Mouse (Mus musculus) CD4-positive, CD25-positive, alpha-beta regulatory T cell, adult 4 months (primary cell): Measurements from ENCODE around the gene Cxcl17. TPM values are rescaled to one million over a fixed set of nuclear protein-coding genes. Genes with fewer than 3 reads are reported as not detected.
"Not testable (repeated sequence)": the region's sequence is repeated elsewhere in the genome, so short reads cannot be mapped to it uniquely, and the experiment has no call there.

ENCODE experiments used
- ATAC-seq: one replicate; pipeline ENCODE4 v1.8.0; 2017
- polyA plus RNA-seq, 2 experiments: library from polyadenylated mRNA; unstranded; fragments of 100-300 nt; shearing (Covaris generic); gene quantifications; one replicate each; pipeline ENCODE4 v1.2.1; 2017

Gene Cxcl17
- polyA plus RNA-seq = not detected

DNA sequence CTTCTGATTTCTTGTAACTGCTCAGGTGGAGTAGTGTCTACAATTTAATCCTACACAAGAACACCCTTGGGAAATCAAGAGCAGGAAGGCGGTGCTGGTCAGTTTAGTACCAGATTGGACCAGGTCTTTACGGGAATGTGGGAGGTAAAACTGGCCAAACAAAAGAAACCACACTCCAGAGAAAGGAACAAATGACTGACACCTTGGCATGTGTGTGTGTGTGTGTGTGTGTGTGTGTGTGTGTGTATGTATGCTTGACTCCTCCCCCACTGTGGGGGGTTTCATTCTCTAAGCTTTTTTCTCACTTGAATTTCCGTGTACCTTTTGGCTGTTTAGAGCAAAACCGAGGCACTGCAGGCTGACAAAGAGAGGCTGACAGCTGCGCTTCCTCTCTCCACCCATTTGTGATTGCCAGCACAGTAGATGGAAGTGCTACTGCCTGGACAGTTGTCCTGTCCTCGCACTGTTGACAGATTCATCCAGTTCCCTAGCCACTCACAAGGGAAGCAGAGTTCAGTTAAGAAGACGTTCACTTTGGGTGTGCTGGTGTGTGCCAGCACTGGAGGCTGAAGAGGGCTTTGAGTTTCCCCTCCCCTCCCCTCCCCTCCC lies at the start of gene Cxcl17:
Cxcl17 (minus strand) TSS at position 54 of the 609 bp plus-strand sequence.
- ATAC-seq = no peak

DNA sequence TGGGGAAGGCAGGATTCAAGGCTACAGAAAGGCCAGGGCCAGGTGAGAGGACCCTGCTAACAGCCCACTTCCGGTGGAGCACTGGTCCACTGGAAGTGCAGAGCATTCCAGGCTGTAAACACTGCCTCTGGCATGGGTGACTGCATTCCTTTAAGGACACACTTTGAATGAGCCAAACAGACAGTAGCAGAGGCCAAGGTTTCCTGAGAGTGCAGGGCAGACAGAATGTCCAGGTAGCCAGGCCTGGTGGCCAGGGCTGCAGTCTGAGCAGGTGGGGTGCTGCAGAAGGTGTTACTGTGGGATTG lies 49.3 kb upstream of the Cxcl17 start:
- not testable (repeated sequence) for ATAC-seq

DNA sequence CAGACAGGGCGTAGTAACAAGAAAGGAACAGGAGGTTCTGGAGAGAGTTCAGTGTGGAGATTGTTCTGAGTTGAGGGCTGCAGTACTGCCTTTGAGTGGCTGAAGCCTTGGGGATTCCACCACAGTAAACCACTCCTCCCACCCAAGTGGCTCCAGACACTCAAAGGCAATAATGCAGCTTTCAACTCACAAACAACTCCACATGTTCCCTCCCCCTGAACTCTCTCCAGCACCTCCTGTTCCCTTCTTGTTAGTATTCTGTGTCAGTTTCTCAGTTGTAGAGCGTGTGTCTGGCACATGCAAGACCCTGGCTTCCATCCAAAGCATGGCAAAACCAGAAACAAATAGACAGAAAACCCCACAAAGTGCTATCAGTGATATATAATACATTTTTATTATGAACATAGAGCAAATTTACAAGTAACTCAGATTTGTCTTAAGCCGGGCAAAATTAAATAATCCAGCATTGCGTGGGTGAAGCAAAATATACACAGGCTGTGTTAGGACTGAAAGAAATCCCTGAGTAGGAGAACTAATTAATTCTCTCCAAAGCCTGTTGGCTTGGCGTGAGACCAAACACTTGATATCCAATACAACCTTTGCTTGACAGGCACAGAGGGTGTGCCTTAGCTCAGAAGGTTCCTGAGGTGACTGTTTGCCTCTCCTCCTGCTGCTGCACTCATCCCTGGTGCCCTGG lies 48.8 kb upstream of the Cxcl17 start:
- not testable (repeated sequence) for ATAC-seq

DNA sequence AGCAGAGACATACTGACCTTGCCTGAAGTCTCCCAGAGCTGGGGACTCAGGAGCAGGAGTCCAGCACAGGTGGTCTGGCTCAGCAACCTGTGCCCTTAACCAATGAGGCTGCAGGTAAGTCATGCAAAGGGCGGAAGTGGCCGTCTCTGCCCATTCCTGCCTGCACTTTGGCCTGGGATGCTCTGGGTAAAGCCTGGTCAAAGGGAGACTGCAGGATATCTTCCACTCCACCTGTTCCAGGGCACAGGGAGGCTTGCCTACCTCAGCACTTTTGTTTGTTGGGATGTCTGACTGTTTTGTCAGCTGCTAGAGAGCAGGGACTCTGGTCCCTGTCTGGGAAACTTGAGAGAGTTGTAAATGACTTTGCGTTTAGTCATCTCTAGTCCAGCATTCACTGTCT lies 39.4 kb upstream of the Cxcl17 start:
- ATAC-seq = no peak

- ATAC-seq = no peak
Observed at GRCm38 (mm10) chr7:25449913-25450890, 37.5 kb upstream of the Cxcl17 start.

DNA sequence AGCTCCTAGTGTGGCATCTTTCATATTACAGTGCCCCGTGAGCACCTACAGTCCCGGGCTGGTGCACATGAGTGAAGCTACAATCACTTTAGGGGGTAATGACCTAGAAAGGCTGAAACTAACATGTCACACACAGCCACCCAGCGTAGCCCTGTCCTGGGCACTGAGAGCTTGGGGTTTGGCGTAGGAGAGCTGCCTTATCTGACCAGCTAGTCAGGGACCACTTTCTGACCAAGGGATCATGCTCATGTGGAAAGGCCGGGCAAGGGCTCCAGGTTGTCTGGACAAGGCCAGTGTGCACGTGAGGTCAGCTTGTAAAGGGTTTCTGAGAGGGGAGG lies 28.1 kb upstream of the Cxcl17 start:
- ATAC-seq = no peak

- no peak for ATAC-seq
Observed at GRCm38 (mm10) chr7:25439978-25440815, 27.5 kb upstream of the Cxcl17 start.

DNA sequence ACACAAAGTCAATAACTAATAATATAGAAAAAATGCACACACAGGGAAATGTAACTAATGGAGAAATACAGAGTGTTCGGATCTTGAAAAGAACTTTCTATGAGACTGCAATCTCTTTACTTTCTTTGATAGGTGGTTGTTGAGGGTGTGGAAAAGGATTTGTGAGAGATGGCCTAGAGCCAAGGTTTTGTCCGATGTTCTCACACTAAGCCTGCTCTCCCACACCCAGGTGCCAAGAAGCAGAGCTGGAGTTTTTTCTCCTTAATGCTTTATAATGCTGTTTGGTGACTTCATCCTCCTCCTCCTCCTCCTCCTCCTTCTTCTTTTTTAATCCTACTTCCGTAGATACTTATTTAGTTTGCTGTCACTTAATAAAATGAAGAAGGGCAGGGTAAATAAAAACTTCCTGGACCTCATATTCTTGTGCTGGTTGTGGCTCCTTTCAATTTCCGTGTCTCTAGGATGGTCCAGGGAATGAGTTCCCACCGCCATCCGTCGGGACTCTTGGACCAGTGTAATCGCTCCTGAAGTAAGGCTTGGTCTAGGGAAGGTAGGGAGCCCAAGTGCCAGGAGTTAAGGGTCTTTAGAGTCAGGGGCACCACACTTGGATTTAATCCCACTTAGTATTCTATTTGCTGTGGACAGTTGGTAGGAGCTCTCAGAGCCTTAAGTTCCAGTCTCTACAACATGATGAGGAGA lies 26.6 kb upstream of the Cxcl17 start:
- ATAC-seq = no peak

- ATAC-seq = no peak
Observed at GRCm38 (mm10) chr7:25436704-25437103, 24.0 kb upstream of the Cxcl17 start.

GRCm38 (mm10) chr7:25436226-25436625 lies 23.5 kb upstream of the Cxcl17 start:
- ATAC-seq = no peak

GRCm38 (mm10) chr7:25435546-25435851 lies 22.8 kb upstream of the Cxcl17 start:
- ATAC-seq = no peak

DNA sequence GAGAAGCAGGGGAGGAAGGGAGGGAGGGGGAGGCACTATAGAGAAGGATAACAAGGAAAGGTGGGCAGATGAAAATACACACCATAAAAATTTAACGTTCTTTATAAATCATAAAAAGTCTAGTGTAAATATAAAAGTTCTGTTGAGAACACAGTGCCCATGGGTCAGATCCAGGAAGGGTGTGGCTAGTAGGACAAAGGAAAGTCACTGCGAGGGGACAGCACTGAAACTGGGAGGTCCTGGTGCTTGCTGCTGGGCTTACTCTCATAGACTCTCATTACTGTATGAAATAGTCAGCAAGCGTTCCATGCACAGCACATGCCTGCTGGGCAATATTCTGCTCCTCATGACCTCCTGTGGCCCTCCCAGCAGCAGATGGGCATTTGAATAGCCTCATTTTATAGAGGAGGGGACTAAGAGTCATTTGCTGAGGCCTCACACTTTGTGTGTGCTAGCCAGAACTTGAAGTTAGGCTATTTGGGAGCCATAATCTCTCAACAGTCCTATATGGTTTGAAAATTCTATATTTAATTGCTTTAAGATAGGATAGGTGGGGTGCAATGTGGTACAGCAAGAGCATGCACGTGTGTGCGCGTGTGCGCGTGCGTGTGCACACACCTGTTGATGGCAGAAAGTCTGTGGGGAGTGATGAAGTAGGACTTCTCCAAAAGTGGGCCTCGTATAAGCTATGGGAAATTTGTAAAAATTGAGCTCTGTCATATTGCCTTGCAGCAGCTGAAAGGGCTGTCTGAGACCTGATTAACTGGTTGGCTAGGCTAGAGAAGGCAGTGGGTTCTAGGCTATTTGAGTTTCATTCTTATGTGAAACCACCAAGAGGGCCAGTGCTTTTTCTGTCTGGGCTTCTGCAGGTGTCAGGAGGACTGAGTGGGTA lies 22.2 kb upstream of the Cxcl17 start:
- ATAC-seq = no peak

DNA sequence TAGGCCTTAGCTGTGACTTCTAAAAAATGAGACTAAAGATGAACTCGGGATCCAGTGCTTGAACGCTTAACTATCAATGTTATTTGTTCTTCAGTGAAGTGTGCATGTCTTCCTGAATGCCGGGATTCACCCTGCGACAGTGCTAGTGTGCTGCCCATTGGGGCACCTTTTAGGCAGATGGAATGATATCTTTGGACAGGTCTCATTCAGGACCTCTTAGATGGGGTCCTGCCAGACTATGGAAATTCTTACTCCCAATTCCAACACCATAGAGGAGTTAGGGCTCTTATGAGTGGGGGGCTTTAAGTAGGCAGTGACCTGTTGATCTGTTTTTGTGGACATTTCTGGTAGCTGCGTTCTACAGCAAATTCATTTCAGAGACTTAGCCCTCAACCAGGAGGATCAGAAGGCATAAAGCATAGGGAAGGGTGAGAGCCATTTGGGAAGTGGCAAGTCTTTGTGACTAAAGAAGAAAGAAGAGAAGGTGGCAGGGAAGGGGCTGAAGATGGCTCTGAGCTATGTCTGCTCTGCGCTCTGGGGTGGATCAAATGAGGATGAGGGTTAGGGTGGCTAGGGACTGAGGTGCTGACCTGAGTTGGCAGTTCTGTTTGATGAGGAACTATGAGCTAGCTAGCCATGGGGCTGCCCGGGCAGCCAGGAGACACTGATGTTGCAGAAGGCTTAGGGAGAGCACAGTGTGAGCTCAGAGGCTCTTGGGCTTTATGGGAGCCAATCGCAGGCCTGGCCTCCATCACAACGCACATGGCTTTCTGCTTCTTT lies 21.3 kb upstream of the Cxcl17 start:
- ATAC-seq = no peak

- ATAC-seq = no peak
Observed at GRCm38 (mm10) chr7:25433007-25433541, 20.4 kb upstream of the Cxcl17 start.

DNA sequence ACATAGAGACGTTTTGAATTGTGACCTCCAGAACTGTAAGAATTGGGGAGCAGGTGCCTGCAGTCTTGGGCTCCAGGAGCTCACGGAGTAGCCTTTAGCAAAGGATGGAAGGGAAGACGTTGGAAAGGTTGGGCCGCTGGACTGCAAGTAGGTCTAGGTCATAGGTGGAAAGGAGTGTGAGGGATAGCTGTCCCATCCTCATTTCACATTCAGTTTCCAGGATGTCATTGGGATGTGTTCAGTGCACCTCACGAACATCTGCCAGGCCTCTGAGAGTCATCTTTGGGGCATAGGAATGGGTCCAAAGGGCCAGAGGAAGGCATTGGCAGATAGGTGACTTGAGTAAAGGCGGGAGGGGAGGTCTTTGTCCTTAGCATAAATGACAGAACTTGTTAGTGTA lies 19.7 kb upstream of the Cxcl17 start:
- ATAC-seq = no peak

- ATAC-seq = no peak
Observed at GRCm38 (mm10) chr7:25429886-25430784, 17.4 kb upstream of the Cxcl17 start.

GRCm38 (mm10) chr7:25428321-25428720 lies 15.6 kb upstream of the Cxcl17 start:
- no peak for ATAC-seq

DNA sequence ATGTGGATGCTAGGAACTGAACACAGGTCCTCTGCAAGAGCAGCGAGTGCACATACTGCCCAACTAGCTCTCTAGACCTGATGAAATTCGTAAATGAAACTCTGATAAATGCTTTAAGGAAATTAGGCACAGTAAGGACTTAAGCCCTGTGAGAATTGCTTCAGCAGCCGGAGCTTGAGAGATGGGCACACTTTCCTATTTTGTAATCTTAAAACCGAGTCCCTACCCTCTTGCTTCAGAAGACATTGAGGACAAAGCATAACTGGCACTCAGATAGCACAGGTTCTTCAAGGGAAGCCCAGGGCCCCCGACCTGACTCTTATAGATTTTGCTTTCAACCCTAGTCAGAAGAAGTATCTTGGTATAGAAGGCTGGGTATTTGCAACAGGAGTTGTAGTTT lies 14.5 kb upstream of the Cxcl17 start:
- ATAC-seq = no peak

GRCm38 (mm10) chr7:25426380-25426779 lies 13.7 kb upstream of the Cxcl17 start:
- ATAC-seq = not testable (repeated sequence)
